Comparison of ENCODE assay signal across 8 mouse cellular contexts in the genomic region with DNA sequence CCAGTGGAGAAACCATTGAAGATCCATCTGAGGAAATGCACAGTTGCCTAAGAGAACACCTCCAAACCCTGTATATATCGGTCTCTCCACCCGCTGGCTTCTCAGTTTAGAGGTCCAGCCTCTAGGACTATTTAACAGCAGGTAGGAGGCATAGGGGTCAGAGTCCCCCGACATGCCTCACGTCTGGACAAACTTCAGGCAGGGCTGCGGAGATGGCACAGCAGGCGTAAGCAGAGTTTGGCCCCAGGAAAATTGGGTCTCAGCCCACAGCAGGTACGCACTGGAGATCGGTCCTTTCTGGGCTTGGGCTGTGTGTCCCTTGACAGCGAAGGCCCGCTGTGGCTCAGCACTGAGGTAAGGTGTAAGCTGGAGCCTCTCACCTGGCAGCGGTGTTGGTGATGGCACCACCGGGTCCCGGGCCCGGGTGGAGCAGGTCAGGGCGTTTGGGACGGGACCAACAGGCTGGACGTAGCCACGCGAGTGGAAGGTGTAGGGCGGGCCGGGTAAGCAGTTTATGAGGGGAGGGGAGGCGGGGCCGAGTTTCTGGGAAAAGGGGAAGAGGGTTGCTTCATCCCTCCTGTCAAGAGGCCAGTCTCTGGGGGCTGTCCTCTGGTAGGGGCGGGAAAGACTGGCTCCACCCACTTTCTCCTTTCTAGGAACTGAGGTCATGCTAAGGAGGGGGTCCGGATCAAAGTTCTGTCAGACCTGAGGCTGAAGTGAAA. TPM values are rescaled to one million over a fixed set of nuclear protein-coding genes. Genes with fewer than 3 reads are reported as not detected.
DNase-seq lines count a peak whose midpoint lies in the region.

No protein-coding gene starts in this region.

- H3K27ac ChIP-seq in heart, embryonic 10.5 days: no peak overlapping the region; the same call in 1 of the 2 replicates

- H3K27me3 ChIP-seq in heart, embryonic 10.5 days (ENCODE audit: insufficient read depth, poor library complexity, severe bottlenecking): peaks cover 38% of the 10 kb centered on the region
- H3K27me3 ChIP-seq in megakaryocyte, embryonic 14.5 days (replicated peaks): peaks cover 7% of the 10 kb centered on the region

- H3K4me3 ChIP-seq in heart, embryonic 10.5 days: peak overlapping the region; percentile 50
- H3K4me3 ChIP-seq in megakaryocyte, embryonic 14.5 days (replicated peaks): peak overlapping the region; percentile 89

- peaks cover 13% of the 10 kb centered on the region for H3K4me1 ChIP-seq in heart, embryonic 10.5 days
- peaks cover 51% of the 10 kb centered on the region for H3K4me1 ChIP-seq in megakaryocyte, embryonic 14.5 days

- 11% methylated on average over 25 of the region's 25 CpGs for WGBS in heart, embryonic 10.5 days

- peak; percentile 23 for DNase-seq in ovary, postnatal 36 days (ENCODE audit: low spot score)
- no peak for DNase-seq in ovary, postnatal 14 days (ENCODE audit: low spot score)
- peak; percentile 77 for DNase-seq in heart, embryonic 10.5 days (ENCODE audit: low spot score)
- peak; percentile 83 to 85 for DNase-seq in kidney, postnatal 36 days
- DNase-seq in right cerebral cortex, postnatal 36 days (ENCODE audit: low spot score in 2 of 2): no peak
- DNase-seq in cerebellum, adult 9-10 months: no peak
- DNase-seq in testis, postnatal 14 days (ENCODE audit: low spot score): no peak

- H3K9me3 ChIP-seq in heart, embryonic 10.5 days: no peaks in the 10 kb centered on the region
- no peaks in the 10 kb centered on the region for H3K9me3 ChIP-seq in megakaryocyte, embryonic 14.5 days

- peaks cover 20% of the 10 kb centered on the region for H3K36me3 ChIP-seq in heart, embryonic 10.5 days
- peaks cover 30% of the 10 kb centered on the region for H3K36me3 ChIP-seq in megakaryocyte, embryonic 14.5 days (replicated peaks; ENCODE audit: low read length)

RNA-seq across cellular contexts. Expression of gene Tgm1, which starts 0.6 kb away (rescaled TPM):
- polyA plus RNA-seq in heart, embryonic 10.5 days (2016; fragmentation: Nextera tagmentation; extraction: Ambion mirVana): 0.46 and 1.6 TPM in 2 replicates
- 1.1 and 2.7 TPM in 2 replicates for polyA plus RNA-seq in megakaryocyte, embryonic 14.5 days (2012; ENCODE audit: insufficient read depth, low replicate concordance)

RNA-seq across cellular contexts. Expression of gene Rabggta, which starts 8.9 kb away (rescaled TPM):
- polyA plus RNA-seq in heart, embryonic 10.5 days (2016; fragmentation: Nextera tagmentation; extraction: Ambion mirVana): 25.1 and 29.4 TPM in 2 replicates
- polyA plus RNA-seq in megakaryocyte, embryonic 14.5 days (2012; ENCODE audit: insufficient read depth, low replicate concordance): 9.5 and 9.9 TPM in 2 replicates

RNA-seq across cellular contexts. Expression of gene Tinf2, which starts 31.5 kb away (rescaled TPM):
- 44.4 and 50.4 TPM in 2 replicates for polyA plus RNA-seq in heart, embryonic 10.5 days (2016; fragmentation: Nextera tagmentation; extraction: Ambion mirVana)
- 15.6 and 18.7 TPM in 2 replicates for polyA plus RNA-seq in megakaryocyte, embryonic 14.5 days (2012; ENCODE audit: insufficient read depth, low replicate concordance)

RNA-seq across cellular contexts. Expression of gene Dhrs1, which starts 32.3 kb away (rescaled TPM):
- 59.7 and 60.5 TPM in 2 replicates for polyA plus RNA-seq in heart, embryonic 10.5 days (2016; fragmentation: Nextera tagmentation; extraction: Ambion mirVana)
- polyA plus RNA-seq in megakaryocyte, embryonic 14.5 days (2012; ENCODE audit: insufficient read depth, low replicate concordance): 1.2 and 3.7 TPM in 2 replicates

RNA-seq across cellular contexts. Expression of gene Nop9, which starts 32.3 kb away (rescaled TPM):
- polyA plus RNA-seq in heart, embryonic 10.5 days (2016; fragmentation: Nextera tagmentation; extraction: Ambion mirVana): 33.2 and 49.1 TPM in 2 replicates
- polyA plus RNA-seq in megakaryocyte, embryonic 14.5 days (2012; ENCODE audit: insufficient read depth, low replicate concordance): 18.3 and 25.1 TPM in 2 replicates

Comparison
In these comparisons a context has a peak if more than half of its experiments do, and no peak if none do; other contexts are left out.
1. DNase-seq: peak in ovary, postnatal 36 days (single experiment), heart, embryonic 10.5 days (single experiment) and kidney, postnatal 36 days (2 of 2); none in ovary, postnatal 14 days (single experiment), right cerebral cortex, postnatal 36 days (0 of 2), cerebellum, adult 9-10 months (single experiment) and testis, postnatal 14 days (single experiment).